Mouse (Mus musculus): ENCODE measurements around the gene Upp1. TPM values are rescaled to one million over a fixed set of nuclear protein-coding genes. Genes with fewer than 3 reads are reported as not detected.
"Not testable (repeated sequence)": the region's sequence is repeated elsewhere in the genome, so short reads cannot be mapped to it uniquely, and the experiment has no call there.

Gene Upp1
- total RNA-seq, 2 experiments from 2014 or later = 1.8 to 5.4 TPM

DNA sequence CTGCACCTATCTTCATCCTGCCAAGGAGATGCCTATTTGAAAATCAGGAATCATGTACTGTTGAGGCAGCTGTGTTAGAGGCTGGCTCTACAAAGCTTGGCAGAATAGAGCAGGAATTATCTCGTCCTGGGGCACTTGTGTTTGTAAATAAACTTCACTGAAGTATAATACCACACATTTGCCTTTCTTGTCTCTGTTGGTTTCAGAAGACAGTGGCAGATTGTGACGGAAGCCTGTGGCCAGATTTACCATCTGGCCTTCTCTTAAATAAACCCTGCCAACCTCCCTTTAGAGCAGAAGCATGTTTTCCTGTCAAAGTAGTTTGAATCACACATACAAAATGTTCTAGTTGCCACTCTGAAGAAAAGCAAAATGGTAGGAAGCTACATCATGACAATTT, 10.2 kb downstream of the Upp1 start:
- no peak for TF ChIP-seq CTCF (IDR thresholded peaks at IDR 0.05)
- DNase-seq (ENCODE audit: extremely low spot score in 1 of 2, low spot score in 2 of 2) = no peak
- H3K27ac ChIP-seq = no peak overlapping the region
- intact Hi-C loops (cut with DNase I) = loop anchor here (2.0 kb wide), 1 partner anchor 117 kb away; the partner anchor contains the start of gene Hus1
- H3K4me3 ChIP-seq = no peak overlapping the region

GRCm38 (mm10) chr11:9129528-9129927, 11.6 kb downstream of the Upp1 start:
- H3K27ac ChIP-seq = no peak overlapping the region
- H3K4me3 ChIP-seq = no peak overlapping the region
- intact Hi-C loops (cut with DNase I) = loop anchor here (2.0 kb wide), 1 partner anchor 119 kb away; the partner anchor contains the start of gene Hus1
- no peak for TF ChIP-seq CTCF (IDR thresholded peaks at IDR 0.05)
- DNase-seq (ENCODE audit: extremely low spot score in 1 of 2, low spot score in 2 of 2) = no peak

DNA sequence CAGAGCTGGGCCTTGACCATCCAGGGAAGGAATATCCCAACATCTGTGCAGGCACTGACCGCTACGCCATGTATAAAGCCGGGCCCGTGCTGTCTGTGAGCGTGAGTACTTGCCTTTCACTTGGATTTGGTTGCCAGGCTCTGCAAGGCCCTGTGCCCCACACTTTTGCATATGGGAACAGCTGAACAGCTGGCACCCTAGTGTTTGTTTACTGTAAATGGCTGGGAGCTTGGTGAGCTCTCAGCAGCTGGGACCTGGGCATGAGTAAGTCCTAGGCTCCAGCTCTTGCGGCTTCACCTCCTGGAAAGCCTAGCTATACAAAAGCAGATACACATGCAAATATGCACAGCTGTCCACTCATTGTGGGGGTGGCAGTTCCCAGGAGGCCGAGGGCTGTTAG, 13.8 kb downstream of the Upp1 start:
- TF ChIP-seq CTCF (IDR thresholded peaks at IDR 0.05) = no peak
- Histone ChIP-seq H3K4me3 (no peak overlapping the region), H3K27ac (no peak overlapping the region)
- no peak for DNase-seq (ENCODE audit: extremely low spot score in 1 of 2, low spot score in 2 of 2)
- intact Hi-C loops (cut with DNase I) = no loop called here

- TF ChIP-seq CTCF (IDR thresholded peaks at IDR 0.05) = peak; percentile 24
- intact Hi-C loops (cut with DNase I) = loop anchor here (1.0 to 2.0 kb wide), 3 partner anchors 152 to 711 kb away; no protein-coding TSS in a partner anchor
- H3K27ac ChIP-seq = no peak overlapping the region
- DNase-seq (ENCODE audit: extremely low spot score in 1 of 2, low spot score in 2 of 2) = no peak
- H3K4me3 ChIP-seq = no peak overlapping the region
Measured at GRCm38 (mm10) chr11:9135589-9136246, 17.8 kb downstream of the Upp1 start.

DNA sequence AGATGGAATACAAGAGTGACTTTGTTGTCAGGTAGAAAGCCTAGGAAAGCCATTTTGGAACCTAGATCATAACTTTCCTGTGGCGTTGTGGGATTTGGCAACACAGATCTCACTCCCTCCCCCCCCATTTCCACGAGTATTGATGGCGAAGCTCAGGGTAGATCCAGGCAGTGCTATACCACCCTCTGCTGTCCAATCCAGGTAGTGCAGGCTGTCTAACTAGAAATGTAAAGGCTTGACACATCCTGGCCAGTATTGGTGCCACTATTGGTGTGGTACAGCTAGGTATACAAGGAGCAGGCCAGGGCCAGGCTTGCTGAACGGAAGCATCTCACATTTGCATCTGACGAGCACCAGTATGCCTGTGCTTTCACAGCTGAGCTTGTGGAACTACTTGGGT, 18.6 kb downstream of the Upp1 start:
- peak; percentile 82 to 87 for DNase-seq (ENCODE audit: extremely low spot score in 1 of 2, low spot score in 2 of 2)
- peak; percentile 98 for TF ChIP-seq CTCF (IDR thresholded peaks at IDR 0.05)
- intact Hi-C loops (cut with DNase I) = loop anchor here (1.0 to 2.0 kb wide), 3 partner anchors 153 to 712 kb away; no protein-coding TSS in a partner anchor
- H3K4me3 ChIP-seq = no peak overlapping the region
- no peak overlapping the region for H3K27ac ChIP-seq

- no peak for TF ChIP-seq CTCF (IDR thresholded peaks at IDR 0.05)
- intact Hi-C loops (cut with DNase I) = no loop called here
- H3K27ac ChIP-seq = no peak overlapping the region
- no peak for DNase-seq (ENCODE audit: extremely low spot score in 1 of 2, low spot score in 2 of 2)
- no peak overlapping the region for H3K4me3 ChIP-seq
Measured at GRCm38 (mm10) chr11:9145113-9145512, 27.2 kb downstream of the Upp1 start.

- Histone ChIP-seq H3K4me3 (no peak overlapping the region), H3K27ac (no peak overlapping the region)
- DNase-seq (ENCODE audit: extremely low spot score in 1 of 2, low spot score in 2 of 2) = no peak
- TF ChIP-seq CTCF (IDR thresholded peaks at IDR 0.05) = no peak
- intact Hi-C loops (cut with DNase I) = no loop called here
Measured at GRCm38 (mm10) chr11:9146115-9146514, 28.2 kb downstream of the Upp1 start.

DNA sequence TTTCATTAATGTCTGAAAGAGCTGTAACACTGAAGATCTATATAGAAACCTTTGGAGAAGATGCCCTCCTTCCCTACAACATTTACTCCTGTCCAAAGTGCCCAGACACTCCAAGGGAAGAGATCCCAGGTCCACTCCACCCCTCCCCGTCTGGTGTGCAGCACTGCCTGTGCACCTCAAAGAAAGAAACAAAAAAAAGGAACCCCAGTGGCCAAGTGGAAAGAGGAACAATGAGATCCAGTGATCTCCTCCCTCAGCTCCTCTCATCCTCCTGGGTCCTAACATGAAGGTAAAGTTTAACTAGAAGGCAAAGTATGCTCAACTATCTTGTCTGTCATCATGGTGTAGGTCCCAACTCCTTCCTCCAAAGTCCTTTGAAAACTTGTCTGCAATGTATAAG, 28.8 kb downstream of the Upp1 start:
- no peak overlapping the region for H3K27ac ChIP-seq

GRCm38 (mm10) chr11:9148206-9148605, 30.3 kb downstream of the Upp1 start:
- no peak overlapping the region for H3K4me3 ChIP-seq
- TF ChIP-seq CTCF (IDR thresholded peaks at IDR 0.05) = no peak
- intact Hi-C loops (cut with DNase I) = no loop called here
- H3K27ac ChIP-seq = no peak overlapping the region
- no peak for DNase-seq (ENCODE audit: extremely low spot score in 1 of 2, low spot score in 2 of 2)

More for the DNA sequence above, 28.8 kb downstream of the Upp1 start:
- intact Hi-C loops (cut with DNase I) = no loop called here
- H3K4me3 ChIP-seq = no peak overlapping the region
- DNase-seq (ENCODE audit: extremely low spot score in 1 of 2, low spot score in 2 of 2) = no peak
- no peak for TF ChIP-seq CTCF (IDR thresholded peaks at IDR 0.05)

DNA sequence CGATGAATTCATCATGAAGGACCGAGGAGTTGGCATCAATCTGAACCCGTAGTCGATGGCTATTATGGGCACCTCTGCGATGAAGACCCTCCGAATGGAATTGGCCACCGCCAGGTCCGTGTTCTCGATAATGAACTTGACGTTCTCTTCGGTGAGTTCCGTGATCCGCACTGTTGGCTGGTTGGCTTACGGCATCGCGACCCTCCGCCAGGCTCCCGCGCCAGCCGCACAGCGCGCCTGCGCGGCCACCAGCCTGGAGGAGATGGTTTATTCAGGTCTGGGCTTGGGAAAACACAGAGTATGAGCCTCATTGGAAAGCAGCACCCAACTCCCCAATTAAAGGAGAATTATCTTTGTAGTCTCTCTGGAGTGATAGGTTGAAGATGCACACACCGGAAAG, 32.5 kb downstream of the Upp1 start:
- intact Hi-C loops (cut with DNase I) = not testable (repeated sequence)

DNA sequence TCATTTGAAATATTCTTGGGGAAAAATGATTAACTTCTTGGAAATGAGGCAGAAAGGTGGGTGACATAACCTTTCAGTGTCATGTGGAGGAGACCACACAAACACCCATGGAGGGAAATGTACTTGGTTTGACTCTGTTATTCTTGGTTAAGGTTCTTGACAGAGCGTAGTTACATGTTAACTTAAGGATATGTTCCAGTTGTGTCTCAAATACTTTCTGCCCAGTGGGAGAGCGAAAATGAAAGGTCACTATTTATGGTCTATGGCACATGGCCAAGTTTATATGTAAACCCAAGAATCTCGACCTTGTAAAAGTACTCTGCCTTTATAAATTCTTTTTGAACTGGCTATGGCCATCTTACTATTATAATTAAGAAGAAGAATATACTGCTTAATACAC, 42.0 kb downstream of the Upp1 start:
- DNase-seq (ENCODE audit: extremely low spot score in 1 of 2, low spot score in 2 of 2) = no peak
- intact Hi-C loops (cut with DNase I) = no loop called here
- no peak overlapping the region for H3K27ac ChIP-seq
- TF ChIP-seq CTCF (IDR thresholded peaks at IDR 0.05) = no peak
- no peak overlapping the region for H3K4me3 ChIP-seq

More for the DNA sequence above, 32.5 kb downstream of the Upp1 start:
- H3K27ac ChIP-seq; DNase-seq (ENCODE audit: extremely low spot score in 1 of 2, low spot score in 2 of 2); H3K4me3 ChIP-seq: not testable (repeated sequence)

DNA sequence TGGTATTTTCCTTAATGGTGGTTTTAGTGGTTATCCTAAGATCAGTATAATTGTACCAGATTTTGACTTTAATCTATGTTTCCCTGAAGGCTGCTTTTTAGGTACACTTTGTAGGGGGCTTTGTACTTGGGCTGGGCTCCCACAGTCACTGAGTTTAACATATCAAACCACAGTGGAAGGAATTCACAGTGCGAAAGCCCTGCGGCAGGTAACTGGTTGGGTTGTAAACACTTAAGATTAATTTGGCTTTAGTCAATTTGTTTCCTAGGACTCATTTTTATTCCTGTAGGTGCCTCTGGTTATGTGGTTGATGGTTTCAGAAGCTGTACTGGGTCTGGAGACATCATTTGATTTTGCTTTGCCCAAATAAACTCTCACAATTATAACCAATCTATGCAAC, 49.4 kb downstream of the Upp1 start:
- TF ChIP-seq CTCF (IDR thresholded peaks at IDR 0.05) = no peak
- intact Hi-C loops (cut with DNase I) = no loop called here
- no peak for DNase-seq (ENCODE audit: extremely low spot score in 1 of 2, low spot score in 2 of 2)
- Histone ChIP-seq H3K4me3 (no peak overlapping the region), H3K27ac (no peak overlapping the region)

DNA sequence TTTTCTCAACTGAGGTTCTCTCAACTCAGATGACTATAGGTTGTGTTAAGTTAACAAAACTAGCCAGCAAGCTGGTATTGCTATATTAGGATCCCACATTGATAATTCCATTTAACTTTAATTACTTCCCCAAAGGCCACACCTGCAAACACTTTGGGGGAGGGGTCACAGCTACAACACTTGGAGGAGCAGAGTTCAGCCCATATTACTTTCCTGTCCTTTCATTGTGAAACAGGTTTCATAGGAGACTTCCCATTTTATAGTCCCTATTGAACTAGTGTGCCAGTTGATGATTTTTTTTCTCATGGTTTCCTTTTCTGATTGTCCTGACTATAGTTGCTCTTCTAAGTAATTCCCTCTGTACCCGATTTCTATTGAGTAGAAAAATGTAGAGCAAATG, 63.6 kb downstream of the Upp1 start:
- intact Hi-C loops (cut with DNase I) = no loop called here
- Histone ChIP-seq H3K27ac (no peak overlapping the region), H3K4me3 (no peak overlapping the region)
- no peak for TF ChIP-seq CTCF (IDR thresholded peaks at IDR 0.05)
- DNase-seq (ENCODE audit: extremely low spot score in 1 of 2, low spot score in 2 of 2) = no peak

Other genes with a start within 250 kb of the Upp1 start
- gene Pkd1l1, start 144.8 kb upstream of the Upp1 start, total RNA-seq (2021) = under 1 TPM in 1 of 2 experiments, not detected in 1; 0.07 TPM
- gene Hus1, start 106.9 kb upstream of the Upp1 start, total RNA-seq (2021) = 10 to 100 TPM; 11.5 to 13.0 TPM
- gene Gm11992, start 69.5 kb upstream of the Upp1 start, total RNA-seq (2021) = under 1 TPM; 0.36 to 0.51 TPM
- under 1 TPM in 1 of 2 experiments, not detected in 1; 0.28 TPM for gene Sun3, start 69.1 kb upstream of the Upp1 start, total RNA-seq (2021)
- gene Abca13, start 73.8 kb downstream of the Upp1 start, total RNA-seq (2021) = under 1 TPM; 0.05 to 0.07 TPM